Mouse (Mus musculus): Measurements from ENCODE around the gene Foxf2. TPM values are rescaled to one million over a fixed set of nuclear protein-coding genes. Genes with fewer than 3 reads are reported as not detected.

Foxf2 gene
- polyA plus RNA-seq, 1 experiment from 2014 or later: 0.20 TPM

DNA sequence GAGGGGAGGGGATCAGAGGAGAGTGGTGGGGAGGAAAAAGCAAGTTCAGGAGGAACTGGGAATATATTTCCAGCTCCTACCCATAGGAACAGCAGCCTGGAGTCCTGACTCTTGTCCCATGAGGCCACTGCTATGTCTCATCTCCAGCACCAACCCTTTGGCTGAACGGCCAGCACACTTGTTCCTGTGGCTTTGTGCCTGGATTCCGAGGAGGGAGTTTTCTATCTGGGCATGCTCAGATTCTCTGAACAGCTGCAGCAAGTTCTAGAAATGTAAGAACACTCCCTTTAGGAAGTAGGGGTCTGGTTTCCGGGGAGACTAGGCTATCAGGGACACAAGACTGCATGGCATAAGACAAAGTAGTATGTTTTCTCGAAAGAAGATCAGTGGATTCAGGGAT, 9.9 kb downstream of the Foxf2 start:
- peaks cover 15% of the 10 kb centered on the region for H3K27me3 ChIP-seq (ENCODE audit: control insufficient read depth, insufficient read depth, low read length)
- no peak overlapping the region for H3K9ac ChIP-seq (ENCODE audit: low read length)
- no peak overlapping the region for H3K4me2 ChIP-seq (ENCODE audit: low read depth, severe bottlenecking)
- ATAC-seq (ENCODE audit: insufficient number of reproducible peaks, low FRiP score, low TSS enrichment, low read depth) (no peak), DNase-seq (ENCODE audit: low spot score) (no peak)
- H3K4me3 ChIP-seq (ENCODE audit: low read depth, low read length): no peak overlapping the region
- H3K27ac ChIP-seq (replicated peaks; ENCODE audit: low read depth, low read length): no peak overlapping the region
- no peaks in the 10 kb centered on the region for H3K4me1 ChIP-seq (ENCODE audit: control insufficient read depth, insufficient read depth, low read length)
- H3K9me3 ChIP-seq (ENCODE audit: control insufficient read depth, low read length): no peaks in the 10 kb centered on the region
- no peaks in the 10 kb centered on the region for H3K36me3 ChIP-seq (ENCODE audit: control insufficient read depth, insufficient read depth, low read length)
- WGBS: 67% methylated on average over 4 of the region's 4 CpGs

DNA sequence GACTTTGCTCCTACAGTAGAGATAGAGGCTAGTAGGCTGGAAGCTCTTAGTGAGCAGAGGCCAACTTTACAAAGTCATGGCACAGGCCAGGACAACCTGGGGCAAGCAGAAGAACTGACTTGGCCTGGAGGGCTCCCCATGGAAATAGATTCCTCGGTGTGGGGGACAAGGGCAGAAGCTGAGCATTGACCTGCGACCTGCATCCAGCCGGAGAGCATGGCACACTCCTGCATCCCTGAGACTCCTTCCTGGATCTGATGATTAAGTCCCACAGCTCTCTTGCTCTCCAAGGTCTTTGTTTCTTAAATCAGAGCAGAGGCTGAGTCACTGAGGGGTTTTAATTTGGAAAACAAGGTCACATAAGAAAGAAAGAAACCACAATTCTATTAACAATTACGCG, 15.9 kb downstream of the Foxf2 start:
- Histone ChIP-seq H3K27ac (replicated peaks; ENCODE audit: low read depth, low read length) (no peak overlapping the region), H3K4me3 (ENCODE audit: low read depth, low read length) (no peak overlapping the region), H3K36me3 (ENCODE audit: control insufficient read depth, insufficient read depth, low read length) (no peaks in the 10 kb centered on the region), H3K4me2 (ENCODE audit: low read depth, severe bottlenecking) (no peak overlapping the region), H3K9me3 (ENCODE audit: control insufficient read depth, low read length) (no peaks in the 10 kb centered on the region), H3K27me3 (ENCODE audit: control insufficient read depth, insufficient read depth, low read length) (no peaks in the 10 kb centered on the region), H3K4me1 (ENCODE audit: control insufficient read depth, insufficient read depth, low read length) (no peaks in the 10 kb centered on the region), H3K9ac (ENCODE audit: low read length) (no peak overlapping the region)
- WGBS: 93% methylated on average over 5 of the region's 5 CpGs
- DNase-seq (ENCODE audit: low spot score) (no peak), ATAC-seq (ENCODE audit: insufficient number of reproducible peaks, low FRiP score, low TSS enrichment, low read depth) (no peak)

GRCm38 (mm10) chr13:31652131-31652745, 26.6 kb downstream of the Foxf2 start:
- ATAC-seq (ENCODE audit: insufficient number of reproducible peaks, low FRiP score, low TSS enrichment, low read depth): no peak
- WGBS: 85% methylated on average over 20 of the region's 20 CpGs
- Histone ChIP-seq H3K27ac (replicated peaks; ENCODE audit: low read depth, low read length) (no peak overlapping the region), H3K4me3 (ENCODE audit: low read depth, low read length) (no peak overlapping the region), H3K4me1 (ENCODE audit: control insufficient read depth, insufficient read depth, low read length) (no peaks in the 10 kb centered on the region), H3K4me2 (ENCODE audit: low read depth, severe bottlenecking) (no peak overlapping the region), H3K27me3 (ENCODE audit: control insufficient read depth, insufficient read depth, low read length) (no peaks in the 10 kb centered on the region), H3K9me3 (ENCODE audit: control insufficient read depth, low read length) (no peaks in the 10 kb centered on the region), H3K36me3 (ENCODE audit: control insufficient read depth, insufficient read depth, low read length) (no peaks in the 10 kb centered on the region), H3K9ac (ENCODE audit: low read length) (no peak overlapping the region)
- DNase-seq (ENCODE audit: low spot score): no peak

DNA sequence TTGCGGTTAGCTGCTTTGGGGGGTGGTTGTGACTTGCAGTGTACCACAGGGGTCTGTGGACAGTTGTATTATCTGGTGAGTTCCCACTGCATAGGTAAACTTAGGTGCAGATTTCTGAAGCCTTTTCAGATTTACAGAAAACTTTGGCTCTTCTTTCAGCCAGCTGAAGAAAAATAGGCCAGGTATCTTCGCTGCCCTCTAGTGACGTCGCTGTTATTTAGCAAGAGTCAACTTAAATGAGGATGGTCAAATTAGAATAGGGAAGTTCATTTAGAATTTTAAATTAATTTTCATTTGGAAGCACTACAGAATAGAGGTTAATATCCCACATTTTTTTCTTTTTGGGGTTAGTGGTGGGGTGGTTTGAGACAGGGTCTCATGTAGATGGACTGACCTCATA, 30.6 kb downstream of the Foxf2 start:
- no peak overlapping the region for H3K4me3 ChIP-seq (ENCODE audit: low read depth, low read length)
- H3K4me2 ChIP-seq (ENCODE audit: low read depth, severe bottlenecking): no peak overlapping the region
- WGBS: 64% methylated on average over 4 of the region's 4 CpGs
- H3K27ac ChIP-seq (replicated peaks; ENCODE audit: low read depth, low read length): no peak overlapping the region
- DNase-seq (ENCODE audit: low spot score) (no peak), ATAC-seq (ENCODE audit: insufficient number of reproducible peaks, low FRiP score, low TSS enrichment, low read depth) (no peak)
- H3K9ac ChIP-seq (ENCODE audit: low read length): no peak overlapping the region
- 0 out of 2 replicates have a peak, but pooled peaks cover 2% of the 10 kb centered on the region for H3K4me1 ChIP-seq (ENCODE audit: control insufficient read depth, insufficient read depth, low read length)
- H3K27me3 ChIP-seq (ENCODE audit: control insufficient read depth, insufficient read depth, low read length): no peaks in the 10 kb centered on the region
- H3K36me3 ChIP-seq (ENCODE audit: control insufficient read depth, insufficient read depth, low read length): no peaks in the 10 kb centered on the region
- H3K9me3 ChIP-seq (ENCODE audit: control insufficient read depth, low read length): no peaks in the 10 kb centered on the region

- DNase-seq (ENCODE audit: low spot score): no peak
- 74% methylated on average over 4 of the region's 4 CpGs for WGBS
- no peak overlapping the region for H3K9ac ChIP-seq (ENCODE audit: low read length)
- no peak overlapping the region for H3K4me3 ChIP-seq (ENCODE audit: low read depth, low read length)
- 0 out of 2 replicates have a peak, but pooled peaks cover 3% of the 10 kb centered on the region for H3K4me1 ChIP-seq (ENCODE audit: control insufficient read depth, insufficient read depth, low read length)
- no peak overlapping the region for H3K27ac ChIP-seq (replicated peaks; ENCODE audit: low read depth, low read length)
- H3K27me3 ChIP-seq (ENCODE audit: control insufficient read depth, insufficient read depth, low read length): no peaks in the 10 kb centered on the region
- no peaks in the 10 kb centered on the region for H3K9me3 ChIP-seq (ENCODE audit: control insufficient read depth, low read length)
- no peaks in the 10 kb centered on the region for H3K36me3 ChIP-seq (ENCODE audit: control insufficient read depth, insufficient read depth, low read length)
- no peak overlapping the region for H3K4me2 ChIP-seq (ENCODE audit: low read depth, severe bottlenecking)
- ATAC-seq (ENCODE audit: insufficient number of reproducible peaks, low FRiP score, low TSS enrichment, low read depth): no peak
These were observed 32.6 kb downstream of the Foxf2 start for GRCm38 (mm10) chr13:31658212-31658611.

DNA sequence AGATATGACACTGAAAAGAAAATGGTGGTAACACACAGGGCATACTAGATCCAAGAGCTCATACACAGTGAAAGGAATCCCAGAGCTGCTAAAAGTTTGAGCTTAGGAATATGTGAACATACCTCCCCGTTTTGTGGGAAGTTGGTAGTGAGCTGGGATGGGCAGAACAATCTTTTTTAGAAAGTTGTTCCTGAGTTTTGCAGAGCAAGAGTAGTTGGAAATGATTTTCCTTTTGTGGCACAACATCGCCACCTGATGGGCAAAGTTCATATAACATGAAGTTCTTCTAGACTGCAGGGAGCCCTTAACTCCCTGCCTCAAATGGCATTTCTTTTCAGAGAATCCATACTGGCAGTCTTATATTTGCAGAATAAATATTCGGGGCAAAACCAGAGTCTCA, 33.3 kb downstream of the Foxf2 start:
- Histone ChIP-seq H3K36me3 (ENCODE audit: control insufficient read depth, insufficient read depth, low read length) (no peaks in the 10 kb centered on the region), H3K4me2 (ENCODE audit: low read depth, severe bottlenecking) (no peak overlapping the region), H3K4me3 (ENCODE audit: low read depth, low read length) (no peak overlapping the region), H3K9ac (ENCODE audit: low read length) (no peak overlapping the region), H3K27me3 (ENCODE audit: control insufficient read depth, insufficient read depth, low read length) (no peaks in the 10 kb centered on the region), H3K4me1 (ENCODE audit: control insufficient read depth, insufficient read depth, low read length) (0 out of 2 replicates have a peak, but pooled peaks cover 3% of the 10 kb centered on the region), H3K9me3 (ENCODE audit: control insufficient read depth, low read length) (no peaks in the 10 kb centered on the region), H3K27ac (replicated peaks; ENCODE audit: low read depth, low read length) (no peak overlapping the region)
- ATAC-seq (ENCODE audit: insufficient number of reproducible peaks, low FRiP score, low TSS enrichment, low read depth) (no peak), DNase-seq (ENCODE audit: low spot score) (peak; percentile 86)
- WGBS: 8% methylated on average over 3 of the region's 3 CpGs

DNA sequence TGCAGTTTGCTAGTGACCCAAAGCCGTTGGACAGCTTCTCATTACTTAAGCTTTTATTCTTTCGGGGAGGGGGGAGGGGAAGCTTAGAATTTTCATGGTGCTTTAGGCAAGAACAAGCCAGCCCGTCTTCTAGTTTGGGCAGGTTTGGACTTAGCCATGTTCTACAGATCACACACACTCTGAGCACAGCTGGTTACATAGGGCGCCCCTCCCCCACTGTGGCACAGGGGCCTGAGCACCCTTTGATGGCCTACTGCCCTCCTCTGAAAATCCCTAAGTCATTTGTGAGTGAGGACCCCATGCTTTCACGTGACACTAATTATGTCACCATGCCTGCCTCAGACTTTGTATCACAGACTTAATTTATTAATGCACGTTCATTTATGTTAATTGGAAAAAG, 35.6 kb downstream of the Foxf2 start:
- Histone ChIP-seq H3K36me3 (ENCODE audit: control insufficient read depth, insufficient read depth, low read length) (no peaks in the 10 kb centered on the region), H3K4me2 (ENCODE audit: low read depth, severe bottlenecking) (no peak overlapping the region), H3K4me3 (ENCODE audit: low read depth, low read length) (no peak overlapping the region), H3K27me3 (ENCODE audit: control insufficient read depth, insufficient read depth, low read length) (no peaks in the 10 kb centered on the region), H3K9me3 (ENCODE audit: control insufficient read depth, low read length) (no peaks in the 10 kb centered on the region), H3K4me1 (ENCODE audit: control insufficient read depth, insufficient read depth, low read length) (0 out of 2 replicates have a peak, but pooled peaks cover 3% of the 10 kb centered on the region), H3K27ac (replicated peaks; ENCODE audit: low read depth, low read length) (no peak overlapping the region), H3K9ac (ENCODE audit: low read length) (no peak overlapping the region)
- DNase-seq (ENCODE audit: low spot score): peak; percentile 30
- 43% methylated on average over 6 of the region's 6 CpGs for WGBS
- ATAC-seq (ENCODE audit: insufficient number of reproducible peaks, low FRiP score, low TSS enrichment, low read depth): no peak

- H3K4me1 ChIP-seq (ENCODE audit: control insufficient read depth, insufficient read depth, low read length): 0 out of 2 replicates have a peak, but pooled peaks cover 3% of the 10 kb centered on the region
- ATAC-seq (ENCODE audit: insufficient number of reproducible peaks, low FRiP score, low TSS enrichment, low read depth) (no peak), DNase-seq (ENCODE audit: low spot score) (no peak)
- no peak overlapping the region for H3K4me3 ChIP-seq (ENCODE audit: low read depth, low read length)
- H3K27me3 ChIP-seq (ENCODE audit: control insufficient read depth, insufficient read depth, low read length): no peaks in the 10 kb centered on the region
- no peak overlapping the region for H3K27ac ChIP-seq (replicated peaks; ENCODE audit: low read depth, low read length)
- WGBS: 84% methylated on average over 6 of the region's 6 CpGs
- H3K9me3 ChIP-seq (ENCODE audit: control insufficient read depth, low read length): no peaks in the 10 kb centered on the region
- H3K4me2 ChIP-seq (ENCODE audit: low read depth, severe bottlenecking): no peak overlapping the region
- H3K36me3 ChIP-seq (ENCODE audit: control insufficient read depth, insufficient read depth, low read length): no peaks in the 10 kb centered on the region
- no peak overlapping the region for H3K9ac ChIP-seq (ENCODE audit: low read length)
These were observed 39.8 kb downstream of the Foxf2 start for GRCm38 (mm10) chr13:31665376-31665775.

All from limb, embryonic 11.5 days (tissue).